Mouse (Mus musculus) megakaryocyte-erythroid progenitor cell, adult 5-6 weeks (primary cell): ENCODE results near the gene Enpep. TPM values are rescaled to one million over a fixed set of nuclear protein-coding genes. Genes with fewer than 3 reads are reported as not detected.

Experiments used
- total RNA-seq, 2 experiments: library from RNA; stranded (forward) in 1 of 2; stranded (reverse) in 1 of 2; fragments of 200-1000, 215-1000 nt in 1 of 2; fragments of >200 nt in 1 of 2; fragmentation: Nextera tagmentation in 1 of 2; gene quantifications; 2 replicates each; pipeline ENCODE4 v1.2.3; 2014 to 2017

Enpep gene
- total RNA-seq, 2 experiments from 2014 or later: 2.4 TPM; not detected in 1

Other genes with a start within 250 kb of the Enpep start
- gene Pitx2, start 132.8 kb downstream of the Enpep start, total RNA-seq (2014; fragmentation: Nextera tagmentation): not detected in 2 replicates
- not detected in 2 replicates for gene Pitx2, start 132.8 kb downstream of the Enpep start, total RNA-seq (2017)
- gene Elovl6, start 199.6 kb upstream of the Enpep start, total RNA-seq (2014; fragmentation: Nextera tagmentation): 13.0 and 19.4 TPM in 2 replicates
- gene Elovl6, start 199.6 kb upstream of the Enpep start, total RNA-seq (2017): 15.8 and 17.0 TPM in 2 replicates